Mouse (Mus musculus): ENCODE measurements around the gene Gm26741. TPM values are rescaled to one million over a fixed set of nuclear protein-coding genes. Genes with fewer than 3 reads are reported as not detected.

Gm26741 gene
- total RNA-seq, 2 experiments from 2014 or later, result not detected

DNA sequence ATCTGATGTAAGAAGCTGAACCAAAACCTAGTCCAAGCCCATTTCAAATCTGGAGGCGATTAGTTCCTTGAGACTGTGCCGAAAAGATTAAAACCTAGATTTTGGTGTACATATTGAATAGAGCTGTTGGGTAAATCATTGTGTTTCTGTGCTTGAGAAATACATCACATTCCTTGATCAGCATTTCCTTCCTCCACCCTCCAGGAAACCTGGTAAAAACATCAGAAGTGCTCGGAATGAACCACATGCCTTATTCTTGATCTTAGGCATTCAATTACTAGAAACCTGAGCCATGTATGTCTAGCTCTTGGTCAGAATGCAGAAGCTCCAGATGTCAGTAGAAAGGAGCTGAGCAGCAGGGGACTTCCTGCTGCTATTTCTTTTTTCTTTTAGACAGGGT lies 30.9 kb downstream of the Gm26741 start:
- no peak for DNase-seq

GRCm38 (mm10) chr10:52391208-52391607 lies 32.6 kb downstream of the Gm26741 start:
- DNase-seq, result no peak

GRCm38 (mm10) chr10:52396647-52397046 lies 38.1 kb downstream of the Gm26741 start:
- no peak for DNase-seq

DNA sequence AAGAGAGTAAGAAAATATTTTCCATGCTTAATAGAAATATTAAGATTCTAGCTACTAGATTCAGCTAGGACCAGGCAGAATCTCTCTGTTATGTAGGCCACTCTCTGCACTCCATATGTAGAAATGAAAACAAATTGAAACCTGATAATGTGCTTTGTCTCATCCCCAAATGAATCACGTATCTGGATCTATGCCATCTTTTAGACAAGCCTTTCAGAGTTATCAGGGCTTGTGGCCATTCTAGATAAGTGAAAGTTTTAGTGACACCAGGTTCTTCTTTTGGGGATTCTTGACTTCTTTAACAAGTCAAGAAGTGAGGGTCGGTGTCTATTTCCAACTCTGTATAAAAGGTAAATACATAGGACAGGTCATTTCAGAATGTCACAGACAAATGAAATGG lies 40.1 kb downstream of the Gm26741 start:
- DNase-seq, result no peak

DNA sequence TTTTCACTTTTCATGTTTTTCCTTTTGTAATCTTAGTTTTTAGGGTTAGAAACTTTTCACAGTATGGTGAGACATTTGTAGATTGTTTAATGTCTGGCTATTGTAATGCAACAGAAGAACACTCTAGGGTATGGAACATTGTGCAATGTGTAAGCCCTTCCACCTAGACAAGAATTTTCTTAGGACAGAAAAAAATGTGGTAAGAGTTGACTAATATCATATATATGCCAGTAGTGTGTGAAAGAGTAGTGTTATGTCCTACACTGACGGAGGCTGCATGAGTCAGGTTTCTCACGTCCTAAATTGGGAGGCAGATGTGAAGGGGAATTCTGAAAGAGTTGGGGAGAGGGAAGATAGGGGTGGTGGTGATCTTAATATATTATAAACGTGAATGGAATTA lies 41.2 kb downstream of the Gm26741 start:
- no peak for DNase-seq

DNA sequence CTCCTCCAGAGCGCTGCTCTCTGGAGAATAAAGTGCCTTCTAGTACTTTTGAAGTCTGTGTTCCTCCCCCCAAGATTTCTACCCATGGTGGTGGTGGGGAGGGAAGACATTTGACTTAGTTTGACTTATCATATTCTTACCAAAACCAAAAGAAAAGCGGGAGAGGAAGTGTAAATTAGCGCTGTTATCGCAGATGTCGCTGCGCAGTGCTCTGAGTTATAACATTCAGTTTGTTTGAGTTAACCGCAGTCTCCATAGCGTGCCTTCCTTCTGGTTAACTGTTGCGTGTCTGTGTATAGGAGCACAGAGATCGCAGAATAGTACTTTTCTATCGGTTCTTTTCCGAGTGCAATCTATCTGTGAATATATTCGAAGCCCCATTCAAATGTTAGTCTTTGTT lies 46.6 kb downstream of the Gm26741 start:
- DNase-seq, result no peak

- DNase-seq, result no peak
Measured at GRCm38 (mm10) chr10:52407526-52407925, 49.0 kb downstream of the Gm26741 start.

Other genes with a start within 250 kb of the Gm26741 start
- under 1 TPM in 1 of 2 experiments, not detected in 1; 0.09 TPM for gene Ros1, start 163.5 kb upstream of the Gm26741 start, total RNA-seq (2021)
- 1 to 10 TPM; 6.8 to 7.0 TPM for gene Dcbld1, start 125.1 kb upstream of the Gm26741 start, total RNA-seq (2021)
- gene Gopc, start 23.4 kb downstream of the Gm26741 start, total RNA-seq (2021), result 10 to 100 TPM; 22.8 to 23.5 TPM
- under 1 TPM; 0.18 to 0.30 TPM for gene Nepn, start 30.2 kb downstream of the Gm26741 start, total RNA-seq (2021)
- gene Nus1, start 58.8 kb downstream of the Gm26741 start, total RNA-seq (2021), result 10 to 100 TPM; 40.8 to 44.2 TPM

Measured in adrenal gland, postnatal 10 days (tissue).